8 mouse cellular contexts compared by ENCODE assay signal in the genomic region with DNA sequence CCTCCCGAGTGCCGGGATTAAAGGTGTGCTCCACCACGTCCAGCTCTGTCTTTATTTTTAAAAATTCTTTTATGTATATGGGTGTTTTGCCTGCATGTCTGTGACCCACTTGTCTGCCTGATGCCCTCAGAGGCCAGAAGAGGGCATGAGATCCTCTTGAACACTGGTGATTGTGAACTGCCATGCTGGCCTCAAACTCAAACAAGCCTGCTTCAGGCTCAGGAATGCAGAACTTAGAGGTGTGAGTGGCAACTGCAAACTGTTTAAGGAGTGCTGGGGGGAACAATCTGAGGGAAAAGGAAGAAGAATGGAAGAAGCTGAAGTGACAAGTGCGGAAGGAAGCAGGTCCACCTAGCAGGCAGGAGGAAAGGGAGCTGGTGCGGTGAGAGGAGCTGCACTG. TPM values are rescaled to one million over a fixed set of nuclear protein-coding genes. Genes with fewer than 3 reads are reported as not detected.
DNase-seq lines count a peak whose midpoint lies in the region; ATAC-seq and TF ChIP-seq lines count a peak whose summit lies in the region.

No protein-coding gene starts in this region.

- no peak overlapping the region for H3K4me3 ChIP-seq in testis, adult 2 months (ENCODE audit: control insufficient read depth, low read depth, low read length)
- no peak overlapping the region for H3K4me3 ChIP-seq in heart, postnatal 0 days (ENCODE audit: low read depth, low read length)
- H3K4me3 ChIP-seq in lung, embryonic 14.5 days (ENCODE audit: low read depth, low read length): no peak overlapping the region

- TF ChIP-seq POLR2A in testis, adult 2 months (IDR thresholded peaks at IDR 0.05; ENCODE audit: control insufficient read depth, low read depth, low read length): no peak

- H3K9ac ChIP-seq in heart, postnatal 0 days (replicated peaks; ENCODE audit: low read depth, low read length): no peak overlapping the region
- H3K9ac ChIP-seq in lung, embryonic 14.5 days: no peak overlapping the region

- 72% methylated on average over 5 of the region's 5 CpGs for WGBS in heart, postnatal 0 days
- 87% methylated on average over 5 of the region's 5 CpGs for whole genome bisulfite sequencing in lung, embryonic 14.5 days

- H3K27ac ChIP-seq in testis, adult 2 months (ENCODE audit: control insufficient read depth, insufficient read depth, low read depth, low read length): peak overlapping the region; percentile 27
- peak overlapping the region; percentile 93 for H3K27ac ChIP-seq in heart, postnatal 0 days (ENCODE audit: low read depth)
- H3K27ac ChIP-seq in lung, embryonic 14.5 days (ENCODE audit: low read depth): peak overlapping the region; percentile 44; the same call in 1 of the 2 replicates

- peaks cover 8% of the 10 kb centered on the region for H3K4me1 ChIP-seq in testis, adult 2 months (ENCODE audit: control insufficient read depth, insufficient read depth, low read length)
- peaks cover 5% of the 10 kb centered on the region; the same call in 1 of the 2 replicates for H3K4me1 ChIP-seq in heart, postnatal 0 days (ENCODE audit: control insufficient read depth, insufficient read depth)
- no peaks in the 10 kb centered on the region for H3K4me1 ChIP-seq in lung, embryonic 14.5 days (ENCODE audit: insufficient read depth)

- no peaks in the 10 kb centered on the region for H3K9me3 ChIP-seq in heart, postnatal 0 days (replicated peaks; ENCODE audit: control insufficient read depth, low read length)
- no peaks in the 10 kb centered on the region for H3K9me3 ChIP-seq in lung, embryonic 14.5 days (ENCODE audit: low read depth, low read length)

- H3K27me3 ChIP-seq in testis, adult 2 months (ENCODE audit: control insufficient read depth, insufficient read depth, low read length): no peaks in the 10 kb centered on the region
- no peaks in the 10 kb centered on the region for H3K27me3 ChIP-seq in heart, postnatal 0 days (ENCODE audit: control insufficient read depth, insufficient read depth, low read length)
- no peaks in the 10 kb centered on the region for H3K27me3 ChIP-seq in lung, embryonic 14.5 days (ENCODE audit: insufficient read depth, low read length)

- H3K36me3 ChIP-seq in testis, adult 2 months (ENCODE audit: control insufficient read depth, insufficient read depth, low read length): no peaks in the 10 kb centered on the region
- H3K36me3 ChIP-seq in heart, postnatal 0 days (replicated peaks; ENCODE audit: control insufficient read depth, insufficient read depth, low read length): no peaks in the 10 kb centered on the region
- no peaks in the 10 kb centered on the region for H3K36me3 ChIP-seq in lung, embryonic 14.5 days (ENCODE audit: insufficient read depth)

- DNase-seq in testis, postnatal 14 days (ENCODE audit: low spot score): no peak
- DNase-seq in heart, postnatal 0 days (ENCODE audit: low spot score): peak; percentile 25
- DNase-seq in lung, embryonic 14.5 days: peak; percentile 37
- peak; percentile 63 for DNase-seq in thymus, postnatal 4 days
- DNase-seq in gastrocnemius, postnatal 25 days: no peak
- no peak for DNase-seq in ovary, postnatal 36 days (ENCODE audit: low spot score)
- DNase-seq in cerebellum, adult 9-10 months: no peak

- TF ChIP-seq EP300 in heart, postnatal 0 days (IDR thresholded peaks at IDR 0.05; ENCODE audit: low read depth): no peak

- TF ChIP-seq CTCF in testis, adult 2 months (IDR thresholded peaks at IDR 0.05; ENCODE audit: control insufficient read depth, insufficient read depth, insufficient replicate concordance, low read depth, low read length): peak; percentile 12; the same call in 1 of the 2 replicates
- TF ChIP-seq CTCF in heart, postnatal 0 days (IDR thresholded peaks at IDR 0.05; ENCODE audit: low read depth): peak; percentile 62
- peak; percentile 31; the same call in 1 of the 2 replicates for TF ChIP-seq CTCF in lung, embryonic 14.5 days (IDR thresholded peaks at IDR 0.05; ENCODE audit: low read depth)

- ATAC-seq in heart, postnatal 0 days (ENCODE audit: insufficient read depth, low read depth): no peak
- ATAC-seq in lung, embryonic 14.5 days (ENCODE audit: insufficient read depth): no peak

- H3K4me2 ChIP-seq in heart, postnatal 0 days (ENCODE audit: low read depth, low read length): no peak overlapping the region
- no peak overlapping the region for H3K4me2 ChIP-seq in lung, embryonic 14.5 days

RNA-seq across cellular contexts. Expression of gene Kmt5a, which starts 1.5 kb away (rescaled TPM):
- 23.4 and 24.9 TPM in 2 replicates for polyA plus RNA-seq in testis, adult 2 months (2012; rRNA removed)
- total RNA-seq in heart, postnatal 0 days (2014; rRNA removed; ENCODE audit: low replicate concordance): 71.9 and 82.9 TPM in 2 replicates
- 26.0 and 27.7 TPM in 2 replicates for polyA plus RNA-seq in heart, postnatal 0 days (2015; fragmentation: Nextera tagmentation; extraction: Ambion mirVana)
- 87.7 and 97.5 TPM in 2 replicates for polyA plus RNA-seq in lung, embryonic 14.5 days (2014; fragmentation: Nextera tagmentation; extraction: Ambion mirVana)
- 100 to 1,000 TPM; 107 to 134 TPM for total RNA-seq in gastrocnemius, postnatal 25 days (2021)

RNA-seq across cellular contexts. Expression of gene Sbno1, which starts 12.4 kb away (rescaled TPM):
- polyA plus RNA-seq in testis, adult 2 months (2012; rRNA removed): 38.8 and 46.6 TPM in 2 replicates
- 27.0 and 33.8 TPM in 2 replicates for total RNA-seq in heart, postnatal 0 days (2014; rRNA removed; ENCODE audit: low replicate concordance)
- polyA plus RNA-seq in heart, postnatal 0 days (2015; fragmentation: Nextera tagmentation; extraction: Ambion mirVana): 46.8 and 52.8 TPM in 2 replicates
- 85.6 and 88.6 TPM in 2 replicates for polyA plus RNA-seq in lung, embryonic 14.5 days (2014; fragmentation: Nextera tagmentation; extraction: Ambion mirVana)
- 10 to 100 TPM; 35.3 to 37.7 TPM for total RNA-seq in gastrocnemius, postnatal 25 days (2021)

RNA-seq across cellular contexts. Expression of gene Rilpl2, which starts 39.9 kb away (rescaled TPM):
- 19.6 and 20.8 TPM in 2 replicates for polyA plus RNA-seq in testis, adult 2 months (2012; rRNA removed)
- 8.4 and 12.4 TPM in 2 replicates for total RNA-seq in heart, postnatal 0 days (2014; rRNA removed; ENCODE audit: low replicate concordance)
- 14.9 and 15.4 TPM in 2 replicates for polyA plus RNA-seq in heart, postnatal 0 days (2015; fragmentation: Nextera tagmentation; extraction: Ambion mirVana)
- polyA plus RNA-seq in lung, embryonic 14.5 days (2014; fragmentation: Nextera tagmentation; extraction: Ambion mirVana): 28.7 and 29.2 TPM in 2 replicates
- total RNA-seq in gastrocnemius, postnatal 25 days (2021): 1 to 10 TPM; 3.9 to 5.1 TPM

RNA-seq across cellular contexts. Expression of gene Snrnp35, which starts 44.7 kb away (rescaled TPM):
- 26.5 and 35.7 TPM in 2 replicates for polyA plus RNA-seq in testis, adult 2 months (2012; rRNA removed)
- total RNA-seq in heart, postnatal 0 days (2014; rRNA removed; ENCODE audit: low replicate concordance): 0.50 and 4.4 TPM in 2 replicates
- polyA plus RNA-seq in heart, postnatal 0 days (2015; fragmentation: Nextera tagmentation; extraction: Ambion mirVana): 14.0 and 14.6 TPM in 2 replicates
- 10.7 and 10.8 TPM in 2 replicates for polyA plus RNA-seq in lung, embryonic 14.5 days (2014; fragmentation: Nextera tagmentation; extraction: Ambion mirVana)
- 10 to 100 TPM; 23.0 to 23.8 TPM for total RNA-seq in gastrocnemius, postnatal 25 days (2021)

Comparison
In these comparisons a context has a peak if more than half of its experiments do, and no peak if none do; other contexts are left out.
1. H3K27ac ChIP-seq: peak in every context shown above with its lines; median percentile 93 in heart, postnatal 0 days; 44 in lung, embryonic 14.5 days; 27 in testis, adult 2 months.
2. CTCF ChIP-seq: peak in every context shown above with its lines; median percentile 62 in heart, postnatal 0 days; 31 in lung, embryonic 14.5 days; 12 in testis, adult 2 months.
3. DNase-seq: peak in heart, postnatal 0 days (single experiment), lung, embryonic 14.5 days (single experiment) and thymus, postnatal 4 days (single experiment); none in testis, postnatal 14 days (single experiment), gastrocnemius, postnatal 25 days (single experiment), ovary, postnatal 36 days (single experiment) and cerebellum, adult 9-10 months (single experiment).